Mouse (Mus musculus): Measurements from ENCODE around the gene Ms4a4b. TPM values are rescaled to one million over a fixed set of nuclear protein-coding genes. Genes with fewer than 3 reads are reported as not detected.
"Not testable (repeated sequence)": the region's sequence is repeated elsewhere in the genome, so short reads cannot be mapped to it uniquely, and the experiment has no call there.

The Ms4a4b gene
- polyA plus RNA-seq, 2 experiments = 0.30 TPM

DNA sequence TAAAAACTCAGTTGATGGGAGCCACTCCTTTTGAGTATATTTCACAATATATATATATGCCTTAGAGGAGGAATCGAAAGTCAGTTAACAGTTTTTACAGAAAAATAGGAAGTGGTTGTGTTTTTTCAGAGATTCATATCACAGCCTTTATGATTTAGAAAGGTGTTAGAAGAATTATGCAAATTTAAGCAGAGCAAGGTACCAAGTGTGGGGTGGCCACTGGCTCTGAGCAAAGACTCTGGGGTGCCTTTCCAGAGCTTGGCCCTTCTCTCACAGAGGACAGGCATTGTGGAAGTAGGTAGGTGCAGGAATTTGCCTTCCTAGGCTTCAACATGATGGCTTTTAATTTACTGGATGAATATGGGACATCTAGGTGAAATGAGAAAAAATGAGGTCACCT is 31.7 kb upstream of the Ms4a4b start:
- H3K27ac ChIP-seq = no peak overlapping the region
- 36% methylated on average over 1 of the region's 1 CpGs for WGBS (ENCODE audit: insufficient replicate concordance)
- TF ChIP-seq CTCF (IDR thresholded peaks at IDR 0.05; ENCODE audit: low read depth) (no peak), EP300 (IDR thresholded peaks at IDR 0.05; ENCODE audit: low read depth) (no peak)
- H3K4me3 ChIP-seq (ENCODE audit: insufficient read depth in 1 of 2, low read depth in 2 of 2, low read length in 2 of 2) = no peak overlapping the region
- no peaks in the 10 kb centered on the region for H3K27me3 ChIP-seq (ENCODE audit: control insufficient read depth, insufficient read depth, low read length)
- ATAC-seq (ENCODE audit: insufficient read depth) (no peak), DNase-seq (ENCODE audit: low read depth in 3 of 3, low spot score in 3 of 3) (no peak)
- H3K4me2 ChIP-seq (ENCODE audit: low read depth) = no peak overlapping the region
- no peaks in the 10 kb centered on the region for H3K4me1 ChIP-seq (replicated peaks; ENCODE audit: control insufficient read depth in 2 of 2, insufficient read depth in 2 of 2, low read length in 1 of 2)
- no peaks in the 10 kb centered on the region for H3K9me3 ChIP-seq (ENCODE audit: control insufficient read depth, low read length)
- no peak overlapping the region for H3K9ac ChIP-seq (replicated peaks)
- H3K36me3 ChIP-seq (replicated peaks; ENCODE audit: control insufficient read depth, insufficient read depth, low read depth) = no peaks in the 10 kb centered on the region

DNA sequence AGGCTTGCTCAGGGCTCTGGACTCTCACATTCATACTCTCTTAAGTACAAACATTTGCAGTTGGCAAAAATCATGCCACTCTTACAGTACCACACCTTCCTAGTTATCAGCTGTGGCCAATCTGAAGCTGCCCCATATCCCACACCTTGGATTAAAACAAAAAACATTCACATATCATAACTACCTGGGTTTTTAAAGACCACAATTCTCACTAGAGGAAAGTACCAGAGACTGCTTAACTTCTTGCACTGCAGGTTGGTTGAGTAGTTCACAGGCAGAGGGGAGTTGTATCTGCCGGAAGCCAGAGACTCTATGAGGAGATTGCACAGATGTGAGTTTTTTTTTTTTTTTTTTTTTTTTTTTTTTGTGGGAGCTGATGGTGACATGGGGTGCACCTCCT is 29.3 kb upstream of the Ms4a4b start:
- H3K27ac ChIP-seq = no peak overlapping the region
- H3K36me3 ChIP-seq (replicated peaks; ENCODE audit: control insufficient read depth, insufficient read depth, low read depth) = no peaks in the 10 kb centered on the region
- ATAC-seq (ENCODE audit: insufficient read depth) = no peak
- no peak overlapping the region for H3K4me3 ChIP-seq (ENCODE audit: insufficient read depth in 1 of 2, low read depth in 2 of 2, low read length in 2 of 2)
- H3K27me3 ChIP-seq (ENCODE audit: control insufficient read depth, insufficient read depth, low read length) = no peaks in the 10 kb centered on the region
- DNase-seq (ENCODE audit: low read depth in 3 of 3, low spot score in 3 of 3) = no peak
- WGBS (ENCODE audit: insufficient replicate concordance) = 68% methylated on average over 1 of the region's 1 CpGs
- H3K4me1 ChIP-seq (replicated peaks; ENCODE audit: control insufficient read depth in 2 of 2, insufficient read depth in 2 of 2, low read length in 1 of 2) = no peaks in the 10 kb centered on the region
- H3K9me3 ChIP-seq (ENCODE audit: control insufficient read depth, low read length) = no peaks in the 10 kb centered on the region
- no peak overlapping the region for H3K4me2 ChIP-seq (ENCODE audit: low read depth)
- H3K9ac ChIP-seq (replicated peaks) = no peak overlapping the region
- TF ChIP-seq CTCF (IDR thresholded peaks at IDR 0.05; ENCODE audit: low read depth) (no peak), EP300 (IDR thresholded peaks at IDR 0.05; ENCODE audit: low read depth) (no peak)

DNA sequence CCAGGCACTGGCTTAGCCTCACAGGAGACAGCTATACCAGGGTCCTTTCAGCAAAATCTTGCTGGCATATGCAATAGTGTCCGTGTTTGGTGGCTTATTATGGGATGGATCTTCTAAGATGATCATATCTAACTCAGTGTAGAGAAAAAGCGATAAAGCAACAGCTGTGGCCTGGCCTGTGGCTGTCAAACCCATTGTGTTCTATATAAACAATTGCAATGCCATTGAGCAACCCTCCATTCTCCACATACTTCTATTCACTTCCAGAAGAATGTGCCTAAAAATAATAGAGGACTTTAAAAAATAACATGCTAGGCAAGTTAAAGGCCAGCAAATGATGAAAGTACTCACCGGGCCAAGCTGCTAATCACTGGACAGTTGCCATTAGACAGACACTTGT is 27.8 kb upstream of the Ms4a4b start:
- WGBS (ENCODE audit: insufficient replicate concordance) = 50% methylated on average over 3 of the region's 3 CpGs
- ATAC-seq (ENCODE audit: insufficient read depth) (no peak), DNase-seq (ENCODE audit: low read depth in 3 of 3, low spot score in 3 of 3) (no peak)
- TF ChIP-seq EP300 (IDR thresholded peaks at IDR 0.05; ENCODE audit: low read depth) (no peak), CTCF (IDR thresholded peaks at IDR 0.05; ENCODE audit: low read depth) (no peak)
- no peak overlapping the region for H3K27ac ChIP-seq
- no peaks in the 10 kb centered on the region for H3K27me3 ChIP-seq (ENCODE audit: control insufficient read depth, insufficient read depth, low read length)
- no peak overlapping the region for H3K4me2 ChIP-seq (ENCODE audit: low read depth)
- H3K4me1 ChIP-seq (replicated peaks; ENCODE audit: control insufficient read depth in 2 of 2, insufficient read depth in 2 of 2, low read length in 1 of 2) = no peaks in the 10 kb centered on the region
- H3K9me3 ChIP-seq (ENCODE audit: control insufficient read depth, low read length) = no peaks in the 10 kb centered on the region
- no peaks in the 10 kb centered on the region for H3K36me3 ChIP-seq (replicated peaks; ENCODE audit: control insufficient read depth, insufficient read depth, low read depth)
- no peak overlapping the region for H3K4me3 ChIP-seq (ENCODE audit: insufficient read depth in 1 of 2, low read depth in 2 of 2, low read length in 2 of 2)
- H3K9ac ChIP-seq (replicated peaks) = no peak overlapping the region

DNA sequence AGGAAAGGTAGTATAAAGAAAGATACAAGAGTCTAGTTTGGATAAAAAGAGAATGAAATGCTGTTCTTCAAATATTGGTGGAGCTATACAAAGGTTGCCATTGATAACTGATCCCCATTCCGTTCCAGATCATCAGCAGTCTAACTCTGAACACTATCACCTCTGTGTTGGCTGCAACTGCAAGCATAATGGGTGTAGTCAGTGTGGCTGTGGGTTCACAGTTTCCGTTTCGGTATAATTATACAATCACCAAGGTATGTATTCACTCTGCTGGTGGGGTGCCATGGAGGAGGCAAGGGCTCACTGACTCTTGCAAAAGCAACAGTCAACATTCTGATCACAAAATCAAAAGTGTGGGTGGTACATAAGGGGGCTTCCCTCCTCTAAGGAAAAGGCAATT is 24.5 kb upstream of the Ms4a4b start:
- not testable (repeated sequence) for H3K4me2 ChIP-seq (ENCODE audit: low read depth); DNase-seq (ENCODE audit: low read depth in 3 of 3, low spot score in 3 of 3); H3K4me1 ChIP-seq (replicated peaks; ENCODE audit: control insufficient read depth in 2 of 2, insufficient read depth in 2 of 2, low read length in 1 of 2); H3K4me3 ChIP-seq (ENCODE audit: insufficient read depth in 1 of 2, low read depth in 2 of 2, low read length in 2 of 2); H3K9ac ChIP-seq (replicated peaks); H3K27ac ChIP-seq; H3K36me3 ChIP-seq (replicated peaks; ENCODE audit: control insufficient read depth, insufficient read depth, low read depth); ATAC-seq (ENCODE audit: insufficient read depth); H3K27me3 ChIP-seq (ENCODE audit: control insufficient read depth, insufficient read depth, low read length); H3K9me3 ChIP-seq (ENCODE audit: control insufficient read depth, low read length)
- 39% methylated on average over 1 of the region's 3 CpGs for WGBS (ENCODE audit: insufficient replicate concordance)

DNA sequence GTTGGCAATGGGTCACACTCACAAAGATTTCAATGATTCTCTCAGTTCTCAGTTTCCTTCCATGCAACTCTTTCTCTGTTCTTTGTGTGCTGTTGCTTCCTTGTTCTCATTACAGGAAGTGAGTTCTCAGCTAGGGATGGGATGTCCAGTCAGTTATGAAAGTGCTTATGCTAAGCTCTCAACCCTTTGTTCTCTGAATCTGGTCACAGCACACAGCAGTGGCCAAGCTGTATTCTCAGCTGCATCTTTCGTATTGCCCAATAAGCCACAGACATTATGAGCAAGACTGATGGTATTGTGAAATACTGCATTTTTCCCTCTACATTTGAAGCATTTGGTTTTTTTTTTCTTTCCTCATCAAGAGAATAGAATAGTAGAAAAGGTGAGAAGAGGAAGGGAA is 12.1 kb upstream of the Ms4a4b start:
- H3K9me3 ChIP-seq (ENCODE audit: control insufficient read depth, low read length); H3K4me2 ChIP-seq (ENCODE audit: low read depth); H3K27me3 ChIP-seq (ENCODE audit: control insufficient read depth, insufficient read depth, low read length); H3K9ac ChIP-seq (replicated peaks); H3K4me3 ChIP-seq (ENCODE audit: insufficient read depth in 1 of 2, low read depth in 2 of 2, low read length in 2 of 2); H3K4me1 ChIP-seq (replicated peaks; ENCODE audit: control insufficient read depth in 2 of 2, insufficient read depth in 2 of 2, low read length in 1 of 2); ATAC-seq (ENCODE audit: insufficient read depth); H3K27ac ChIP-seq; H3K36me3 ChIP-seq (replicated peaks; ENCODE audit: control insufficient read depth, insufficient read depth, low read depth); DNase-seq (ENCODE audit: low read depth in 3 of 3, low spot score in 3 of 3): not testable (repeated sequence)
- WGBS (ENCODE audit: insufficient replicate concordance) = 39% methylated on average over 1 of the region's 1 CpGs
